Mouse (Mus musculus): ENCODE measurements around the gene Olfr70. TPM values are rescaled to one million over a fixed set of nuclear protein-coding genes. Genes with fewer than 3 reads are reported as not detected.

Olfr70 gene
- polyA plus RNA-seq, 1 experiment from 2014 or later: not detected

DNA sequence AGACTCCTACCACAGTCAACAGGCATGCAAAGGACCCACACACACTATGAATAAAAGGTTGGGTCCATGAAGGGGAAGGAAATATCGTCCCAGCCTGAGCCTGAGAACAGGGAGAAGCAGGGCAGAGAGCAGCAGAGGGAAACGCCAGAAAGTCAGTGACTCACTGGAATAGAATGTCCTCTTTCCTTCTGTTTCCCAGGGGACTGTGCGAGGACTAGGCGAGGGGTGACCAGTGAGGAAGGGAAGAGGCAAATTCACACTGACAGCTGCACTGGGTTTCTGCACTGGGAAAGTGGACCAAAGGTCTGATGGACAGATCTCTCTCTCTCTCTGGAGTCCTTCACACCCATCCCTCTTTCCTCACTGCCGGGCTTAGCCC, 28.0 kb upstream of the Olfr70 start:
- ATAC-seq (replicated peaks): no peak
- no peak overlapping the region for H3K9ac ChIP-seq (replicated peaks)
- H3K9me3 ChIP-seq: no peaks in the 10 kb centered on the region
- H3K4me3 ChIP-seq: no peak overlapping the region
- H3K4me1 ChIP-seq: no peaks in the 10 kb centered on the region
- no peak overlapping the region for H3K4me2 ChIP-seq (replicated peaks)
- H3K27ac ChIP-seq (replicated peaks): no peak overlapping the region
- 70% methylated on average over 5 of the region's 5 CpGs for WGBS
- H3K36me3 ChIP-seq: no peaks in the 10 kb centered on the region
- no peaks in the 10 kb centered on the region for H3K27me3 ChIP-seq

DNA sequence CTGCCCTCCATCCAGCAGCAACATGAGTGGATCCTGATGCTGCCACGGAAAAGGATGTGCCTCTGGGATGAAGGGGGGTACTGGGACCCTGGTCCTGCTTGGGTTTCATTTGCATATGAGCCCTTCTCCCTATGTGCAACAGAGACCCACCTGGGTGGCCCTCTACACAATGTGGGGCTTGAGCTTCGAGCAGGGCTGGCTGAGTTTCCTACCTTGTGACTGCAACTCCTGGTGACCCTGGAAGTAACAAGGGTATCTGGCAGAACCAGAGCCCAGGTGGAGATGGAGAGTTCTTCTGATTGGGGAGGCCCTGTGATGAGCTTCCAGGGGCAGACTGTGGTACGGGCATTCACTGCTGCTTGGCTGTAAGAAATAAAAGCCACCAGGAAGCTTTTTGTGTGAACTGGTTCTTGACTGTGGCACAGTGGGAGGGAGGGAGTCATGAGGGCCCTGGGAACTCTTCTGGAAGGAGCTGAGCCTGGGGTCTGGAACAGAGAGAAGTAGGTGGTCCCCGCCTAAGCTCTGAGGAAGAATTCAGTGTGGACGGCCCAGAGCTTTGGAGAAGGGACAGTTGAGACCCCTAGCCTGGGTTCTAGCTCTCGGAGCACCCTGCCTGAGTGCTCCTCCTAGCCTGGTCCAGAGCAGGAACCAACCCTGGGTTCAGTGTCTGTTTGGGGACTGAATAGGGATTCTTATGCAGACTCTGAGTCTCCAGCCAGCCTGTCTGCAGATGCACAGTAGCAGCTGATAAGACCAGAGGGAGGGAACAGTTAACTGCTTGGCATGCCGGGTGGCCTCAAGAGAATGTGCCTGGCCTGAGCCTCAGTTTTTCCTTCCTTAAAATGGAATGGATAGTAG, 27.3 kb upstream of the Olfr70 start:
- Histone ChIP-seq H3K27me3 (no peaks in the 10 kb centered on the region), H3K36me3 (no peaks in the 10 kb centered on the region), H3K4me3 (no peak overlapping the region), H3K9ac (replicated peaks) (no peak overlapping the region), H3K4me2 (replicated peaks) (no peak overlapping the region), H3K4me1 (no peaks in the 10 kb centered on the region), H3K9me3 (no peaks in the 10 kb centered on the region), H3K27ac (replicated peaks) (no peak overlapping the region)
- ATAC-seq (replicated peaks): no peak
- 72% methylated on average over 7 of the region's 7 CpGs for WGBS

DNA sequence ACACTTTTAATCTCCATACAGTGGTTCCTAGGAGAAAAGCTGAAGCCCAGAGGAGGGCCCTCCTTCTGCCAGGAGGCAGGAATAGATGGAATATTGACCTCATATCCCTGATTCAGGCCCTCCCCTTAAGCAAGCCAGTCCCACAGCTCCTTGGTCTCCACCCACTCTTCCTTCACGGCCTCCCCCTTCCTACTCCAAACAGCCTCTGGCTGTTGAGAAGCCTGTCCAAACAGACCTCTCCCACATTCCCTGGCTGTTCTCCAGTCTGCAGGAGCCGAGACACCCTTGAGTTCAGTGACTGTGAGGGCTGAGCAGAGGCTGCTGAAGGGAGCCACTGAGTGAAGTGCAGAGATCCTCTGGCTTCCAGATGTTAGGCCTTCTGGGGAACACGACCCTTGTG, 26.4 kb upstream of the Olfr70 start, which contains the start of gene Hrct1:
Gene Hrct1 (plus strand): TSS at position 194 of the 400 bp plus-strand sequence.
- H3K36me3 ChIP-seq: no peaks in the 10 kb centered on the region
- no peaks in the 10 kb centered on the region for H3K27me3 ChIP-seq
- no peak within 1 kb of the TSS for H3K4me3 ChIP-seq
- no peak within 1 kb of the TSS for H3K27ac ChIP-seq (replicated peaks)
- ATAC-seq (replicated peaks): no peak
- H3K4me2 ChIP-seq (replicated peaks): no peak within 1 kb of the TSS
- no peaks in the 10 kb centered on the region for H3K9me3 ChIP-seq
- no peak within 1 kb of the TSS for H3K9ac ChIP-seq (replicated peaks)
- WGBS: 59% methylated on average over 3 of the region's 3 CpGs
- no peaks in the 10 kb centered on the region for H3K4me1 ChIP-seq

DNA sequence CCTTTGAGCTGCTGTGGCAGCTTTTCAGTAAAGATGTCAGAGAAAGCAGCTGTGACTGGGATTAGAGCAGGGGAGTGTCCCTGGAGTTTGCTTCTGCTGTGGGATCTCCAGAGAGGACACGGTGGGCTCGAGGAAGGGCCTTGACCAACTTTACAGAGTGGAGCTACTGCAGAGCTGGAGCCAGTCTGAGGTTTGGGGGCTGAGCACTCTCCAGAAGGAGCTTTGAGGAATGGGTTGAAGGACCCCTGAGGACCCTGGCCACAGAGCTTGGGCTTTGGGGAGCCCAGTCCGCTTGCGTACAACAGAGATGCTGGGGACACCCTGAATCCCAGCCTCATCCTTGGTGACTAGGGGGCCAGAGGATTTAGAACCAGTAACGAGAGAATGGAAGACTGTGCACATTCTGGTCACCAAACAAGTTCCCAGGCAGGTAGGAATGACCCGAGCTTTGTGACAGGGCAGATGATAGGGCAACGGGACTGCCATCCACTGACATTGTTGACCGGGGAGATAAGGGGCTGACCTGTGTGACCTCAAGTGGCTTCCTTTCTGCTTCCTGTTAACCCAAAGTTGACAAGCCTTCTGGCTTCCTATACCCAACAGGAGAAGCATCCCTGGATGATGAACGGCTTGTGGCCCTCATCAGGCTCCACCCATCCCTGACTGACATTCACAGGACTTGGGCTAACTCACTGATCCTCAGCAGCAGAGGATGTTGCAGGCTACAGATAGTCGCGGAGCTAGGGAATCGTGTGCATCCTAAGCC, 25.8 kb upstream of the Olfr70 start:
- H3K4me3 ChIP-seq: no peak overlapping the region
- no peaks in the 10 kb centered on the region for H3K27me3 ChIP-seq
- H3K9ac ChIP-seq (replicated peaks): no peak overlapping the region
- H3K36me3 ChIP-seq: no peaks in the 10 kb centered on the region
- WGBS: 80% methylated on average over 12 of the region's 12 CpGs
- H3K9me3 ChIP-seq: no peaks in the 10 kb centered on the region
- H3K4me1 ChIP-seq: no peaks in the 10 kb centered on the region
- H3K4me2 ChIP-seq (replicated peaks): no peak overlapping the region
- H3K27ac ChIP-seq (replicated peaks): no peak overlapping the region
- ATAC-seq (replicated peaks): no peak

DNA sequence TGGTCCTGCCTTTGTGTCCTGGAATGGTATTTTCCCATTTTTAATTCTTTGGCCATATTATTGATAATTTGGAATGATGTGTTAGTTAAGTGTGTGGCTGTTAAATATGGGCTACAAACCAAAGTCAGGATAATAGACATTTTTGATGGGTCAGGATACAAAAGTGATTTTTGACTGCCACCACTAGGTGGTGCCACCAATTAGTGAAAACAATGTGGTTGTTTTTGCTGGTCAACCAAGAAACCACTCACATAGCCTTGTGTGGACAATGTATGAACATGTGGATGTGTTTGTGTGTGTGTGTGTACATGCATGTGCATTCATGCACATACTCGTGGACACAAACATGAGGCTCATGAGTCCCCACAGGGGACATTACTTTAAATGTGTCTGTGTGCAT, 24.2 kb upstream of the Olfr70 start:
- ATAC-seq (replicated peaks): no peak
- Histone ChIP-seq H3K27me3 (no peaks in the 10 kb centered on the region), H3K4me3 (no peak overlapping the region), H3K9ac (replicated peaks) (no peak overlapping the region), H3K4me2 (replicated peaks) (no peak overlapping the region), H3K4me1 (peaks cover 10% of the 10 kb centered on the region; the same call in 1 of the 2 replicates), H3K36me3 (no peaks in the 10 kb centered on the region), H3K27ac (replicated peaks) (no peak overlapping the region), H3K9me3 (no peaks in the 10 kb centered on the region)
- 46% methylated on average over 1 of the region's 1 CpGs for WGBS

DNA sequence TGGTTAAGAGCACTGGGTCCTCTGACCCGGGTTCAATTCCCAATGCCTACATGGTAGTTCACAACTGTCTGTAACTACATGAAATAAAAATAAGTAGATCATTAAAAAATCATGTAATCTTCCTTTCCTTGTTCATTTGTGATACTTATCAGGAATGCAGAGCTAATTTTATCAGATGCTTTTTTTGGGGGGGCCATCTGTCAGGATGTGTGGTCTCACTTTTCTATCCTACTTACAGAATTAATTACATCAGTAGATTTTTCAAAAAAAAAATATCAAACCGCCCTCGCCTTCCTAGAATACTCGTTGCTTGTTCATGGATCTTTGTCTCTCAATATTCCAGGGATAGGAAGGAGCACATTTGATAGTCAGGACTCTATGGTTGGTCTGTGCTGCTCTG, 21.6 kb upstream of the Olfr70 start:
- 84% methylated on average over 4 of the region's 4 CpGs for WGBS
- H3K36me3 ChIP-seq: no peaks in the 10 kb centered on the region
- H3K9ac ChIP-seq (replicated peaks): no peak overlapping the region
- ATAC-seq (replicated peaks): no peak
- H3K4me3 ChIP-seq: no peak overlapping the region
- peak overlapping the region; percentile 56; the same call in 1 of the 2 replicates for H3K27ac ChIP-seq (replicated peaks)
- no peaks in the 10 kb centered on the region for H3K9me3 ChIP-seq
- no peaks in the 10 kb centered on the region for H3K27me3 ChIP-seq
- H3K4me1 ChIP-seq: peaks cover 10% of the 10 kb centered on the region; the same call in 1 of the 2 replicates
- H3K4me2 ChIP-seq (replicated peaks): no peak overlapping the region

DNA sequence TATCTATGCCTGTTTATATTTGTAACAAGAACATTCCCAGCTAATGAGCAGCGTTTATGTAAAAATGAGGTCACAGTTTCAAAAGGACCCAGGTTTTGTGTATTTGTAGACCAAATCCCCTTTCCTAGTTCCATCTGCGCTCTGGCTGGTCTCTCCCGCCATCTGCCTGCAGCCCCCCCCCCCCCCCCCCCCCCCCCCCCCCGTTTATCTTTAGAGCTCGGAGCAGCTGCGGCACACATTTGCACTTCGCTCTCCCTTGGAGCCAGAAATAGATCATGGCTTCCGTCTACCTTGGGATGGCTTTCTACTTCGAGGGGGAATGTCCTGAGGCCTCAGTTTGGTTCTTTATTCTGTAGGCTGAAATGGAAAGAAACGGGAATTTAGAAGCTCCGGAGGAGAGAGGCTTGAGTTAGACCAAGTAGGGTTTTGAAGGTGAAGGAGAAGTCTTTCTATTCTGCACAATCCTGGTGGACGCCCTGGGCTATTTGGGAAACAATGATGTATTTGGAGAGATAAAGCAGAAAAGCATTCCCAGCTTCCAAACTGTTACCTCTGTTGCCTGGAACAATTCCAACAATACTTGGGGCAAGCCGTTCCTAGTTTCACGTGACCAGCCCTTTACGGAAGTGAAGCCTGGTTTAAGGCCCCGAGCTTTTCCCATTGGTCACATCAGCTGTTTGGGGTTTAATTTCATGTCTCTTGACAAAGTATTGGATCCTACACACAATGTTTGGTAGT, 20.1 kb upstream of the Olfr70 start:
- H3K27ac ChIP-seq (replicated peaks): peak overlapping the region; percentile 72
- H3K4me3 ChIP-seq: no peak overlapping the region
- H3K4me1 ChIP-seq: peaks cover 10% of the 10 kb centered on the region; the same call in 1 of the 2 replicates
- ATAC-seq (replicated peaks): no peak; the same call in 1 of the 2 replicates
- no peaks in the 10 kb centered on the region for H3K9me3 ChIP-seq
- no peak overlapping the region for H3K4me2 ChIP-seq (replicated peaks)
- H3K27me3 ChIP-seq: 0 out of 2 replicates have a peak, but pooled peaks cover 2% of the 10 kb centered on the region
- no peak overlapping the region for H3K9ac ChIP-seq (replicated peaks)
- 47% methylated on average over 14 of the region's 16 CpGs for WGBS
- H3K36me3 ChIP-seq: no peaks in the 10 kb centered on the region

DNA sequence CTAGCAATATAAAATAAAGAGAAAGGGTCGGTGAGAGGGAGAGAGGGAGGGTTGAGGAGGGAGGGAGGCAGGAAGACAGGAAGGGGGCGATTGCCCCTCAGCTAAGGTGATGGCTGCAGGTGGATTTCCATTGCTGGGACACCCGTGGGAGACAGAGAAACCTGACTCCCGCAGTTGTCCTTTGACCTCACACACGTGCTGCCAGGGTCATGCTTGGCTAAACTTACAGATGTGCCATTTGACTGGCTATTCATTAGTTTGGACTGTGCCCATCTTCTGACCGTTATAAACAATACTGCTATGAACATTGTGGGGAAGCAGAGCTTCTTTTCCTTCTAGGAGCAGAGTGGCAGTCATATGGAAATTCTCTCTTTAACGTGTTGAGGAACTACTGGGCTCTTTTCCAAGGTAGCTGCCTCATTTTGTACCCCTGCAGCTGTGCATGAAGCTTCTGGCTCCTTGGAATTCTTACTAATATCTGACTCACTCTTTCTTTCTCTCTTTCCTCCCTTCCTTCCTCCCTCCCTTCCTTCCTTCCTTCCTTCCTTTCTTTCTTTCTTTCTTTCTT, 13.1 kb upstream of the Olfr70 start:
- Histone ChIP-seq H3K36me3 (no peaks in the 10 kb centered on the region), H3K4me3 (no peak overlapping the region), H3K4me2 (replicated peaks) (no peak overlapping the region), H3K27ac (replicated peaks) (no peak overlapping the region), H3K9me3 (no peaks in the 10 kb centered on the region), H3K9ac (replicated peaks) (no peak overlapping the region), H3K4me1 (peaks cover 5% of the 10 kb centered on the region), H3K27me3 (0 out of 2 replicates have a peak, but pooled peaks cover 2% of the 10 kb centered on the region)
- 37% methylated on average over 7 of the region's 7 CpGs for WGBS
- no peak for ATAC-seq (replicated peaks)

DNA sequence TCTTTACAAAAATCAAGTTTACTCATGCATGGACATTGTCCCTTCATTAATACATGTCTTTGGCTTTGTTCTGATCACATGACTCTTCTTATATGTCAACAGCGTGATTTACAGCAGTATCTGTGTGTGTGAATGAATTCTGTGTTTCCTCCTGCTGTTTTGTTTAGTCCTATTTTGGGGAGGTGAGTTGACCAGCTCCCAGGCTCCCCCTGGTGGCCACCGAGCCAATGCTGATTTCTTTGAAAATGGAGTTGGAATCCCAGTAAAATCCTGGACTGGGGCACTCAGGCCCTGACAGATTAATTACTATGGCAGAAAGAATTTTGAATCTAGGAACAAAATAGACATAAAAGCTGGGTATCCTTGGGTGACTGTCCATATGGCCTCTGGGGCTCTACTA, 11.2 kb upstream of the Olfr70 start:
- Histone ChIP-seq H3K27me3 (0 out of 2 replicates have a peak, but pooled peaks cover 2% of the 10 kb centered on the region), H3K27ac (replicated peaks) (no peak overlapping the region), H3K4me3 (no peak overlapping the region), H3K9ac (replicated peaks) (no peak overlapping the region), H3K4me1 (peaks cover 5% of the 10 kb centered on the region), H3K36me3 (no peaks in the 10 kb centered on the region), H3K4me2 (replicated peaks) (no peak overlapping the region), H3K9me3 (no peaks in the 10 kb centered on the region)
- 0% methylated on average over 2 of the region's 2 CpGs for WGBS
- no peak for ATAC-seq (replicated peaks)

DNA sequence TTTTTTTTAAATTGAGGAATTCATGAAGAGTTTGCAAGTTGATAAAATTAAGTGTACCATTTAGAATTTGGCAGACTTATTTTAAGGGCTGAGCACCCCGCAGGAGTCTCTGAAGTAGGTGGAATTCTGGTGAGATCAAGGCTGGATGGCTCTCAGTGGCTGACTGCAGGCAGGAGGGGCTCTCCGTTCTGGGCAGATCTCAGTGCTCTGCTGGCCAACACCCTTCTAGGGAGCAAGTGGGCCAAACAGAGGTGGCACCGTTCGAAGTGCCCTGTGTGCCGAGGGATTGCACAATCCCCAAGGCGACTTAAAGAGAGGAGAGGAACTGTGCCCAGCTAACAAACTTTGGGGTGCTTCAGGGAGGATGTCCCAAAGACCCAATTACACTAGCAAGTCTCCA, 9.3 kb upstream of the Olfr70 start, which contains the start of gene Olfr71:
Gene Olfr71 (minus strand): TSS at position 387 of the 400 bp plus-strand sequence.
- WGBS: 79% methylated on average over 6 of the region's 6 CpGs
- no peak within 1 kb of the TSS for H3K9ac ChIP-seq (replicated peaks)
- ATAC-seq (replicated peaks): no peak
- H3K27me3 ChIP-seq: no peaks in the 10 kb centered on the region
- no peak within 1 kb of the TSS for H3K27ac ChIP-seq (replicated peaks)
- H3K4me2 ChIP-seq (replicated peaks): no peak within 1 kb of the TSS
- no peaks in the 10 kb centered on the region for H3K9me3 ChIP-seq
- H3K4me3 ChIP-seq: no peak within 1 kb of the TSS
- peaks cover 5% of the 10 kb centered on the region for H3K4me1 ChIP-seq
- no peaks in the 10 kb centered on the region for H3K36me3 ChIP-seq

DNA sequence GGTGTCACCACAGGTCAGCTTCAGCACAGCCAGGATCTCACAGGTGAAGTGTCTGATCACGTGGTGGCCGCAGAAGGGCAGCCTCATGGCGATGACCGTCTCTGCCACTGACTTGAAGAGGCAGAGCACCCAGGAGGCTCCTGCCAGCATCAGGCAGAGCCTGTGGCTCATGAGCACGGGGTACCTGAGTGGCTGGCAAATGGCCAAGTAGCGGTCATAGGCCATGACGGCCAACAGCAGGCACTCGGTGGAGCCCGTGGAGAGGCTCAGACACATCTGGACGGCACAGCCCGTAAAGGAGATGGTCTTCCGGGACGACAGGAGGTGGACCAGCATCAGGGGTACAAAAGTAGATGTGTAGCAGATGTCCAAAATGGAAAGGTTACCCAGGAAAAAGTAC, 5.4 kb upstream of the Olfr70 start:
- no peak overlapping the region for H3K27ac ChIP-seq (replicated peaks)
- H3K36me3 ChIP-seq: no peaks in the 10 kb centered on the region
- ATAC-seq (replicated peaks): no peak
- H3K9ac ChIP-seq (replicated peaks): no peak overlapping the region
- no peaks in the 10 kb centered on the region for H3K4me1 ChIP-seq
- no peak overlapping the region for H3K4me3 ChIP-seq
- WGBS: 84% methylated on average over 13 of the region's 13 CpGs
- H3K4me2 ChIP-seq (replicated peaks): no peak overlapping the region
- H3K27me3 ChIP-seq: no peaks in the 10 kb centered on the region
- no peaks in the 10 kb centered on the region for H3K9me3 ChIP-seq

Data from forebrain, embryonic 15.5 days (tissue).